Mouse (Mus musculus): Measurements from ENCODE around the gene Gemin5. TPM values are rescaled to one million over a fixed set of nuclear protein-coding genes. Genes with fewer than 3 reads are reported as not detected.

Gemin5 gene
- polyA plus RNA-seq, 1 experiment from 2014 or later = 5.3 TPM

DNA sequence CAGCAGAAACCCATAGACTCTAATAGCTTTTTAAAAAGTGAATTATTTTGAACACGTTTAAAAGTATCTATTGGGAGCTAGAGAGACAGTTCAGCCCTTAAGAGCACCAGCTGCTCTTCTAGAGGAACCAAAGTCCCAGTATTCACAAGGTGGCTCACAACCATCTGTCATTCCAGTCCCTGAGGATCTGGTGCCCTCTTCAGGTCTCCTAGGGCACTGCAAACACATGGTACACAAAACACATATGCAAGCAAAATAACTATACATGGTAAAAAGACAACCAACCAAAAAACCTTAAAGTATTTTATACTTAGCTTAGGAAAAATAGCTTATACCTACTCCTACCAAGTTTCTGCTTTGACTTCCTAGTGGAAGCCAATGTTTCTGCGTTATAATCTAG, 3.3 kb downstream of the Gemin5 start:
- Histone ChIP-seq H3K27me3 (ENCODE audit: insufficient read depth, low read length) (no peaks in the 10 kb centered on the region), H3K4me1 (ENCODE audit: insufficient read depth) (peaks cover 10% of the 10 kb centered on the region), H3K4me2 (ENCODE audit: low read depth, low read length) (no peak overlapping the region), H3K36me3 (replicated peaks; ENCODE audit: insufficient read depth, low read length) (peaks cover 24% of the 10 kb centered on the region), H3K27ac (ENCODE audit: low read depth) (no peak overlapping the region), H3K9ac (replicated peaks) (no peak overlapping the region), H3K4me3 (ENCODE audit: low read depth, low read length) (no peak overlapping the region), H3K9me3 (ENCODE audit: low read length) (0 out of 2 replicates have a peak, but pooled peaks cover 2% of the 10 kb centered on the region)
- ATAC-seq (no peak), DNase-seq (peak; percentile 40)
- WGBS (ENCODE audit: insufficient replicate concordance) = 95% methylated on average over 2 of the region's 2 CpGs
- TF ChIP-seq CTCF (IDR thresholded peaks at IDR 0.05; ENCODE audit: low read depth) (peak; percentile 64), EP300 (IDR thresholded peaks at IDR 0.05; ENCODE audit: low read depth) (no peak)

DNA sequence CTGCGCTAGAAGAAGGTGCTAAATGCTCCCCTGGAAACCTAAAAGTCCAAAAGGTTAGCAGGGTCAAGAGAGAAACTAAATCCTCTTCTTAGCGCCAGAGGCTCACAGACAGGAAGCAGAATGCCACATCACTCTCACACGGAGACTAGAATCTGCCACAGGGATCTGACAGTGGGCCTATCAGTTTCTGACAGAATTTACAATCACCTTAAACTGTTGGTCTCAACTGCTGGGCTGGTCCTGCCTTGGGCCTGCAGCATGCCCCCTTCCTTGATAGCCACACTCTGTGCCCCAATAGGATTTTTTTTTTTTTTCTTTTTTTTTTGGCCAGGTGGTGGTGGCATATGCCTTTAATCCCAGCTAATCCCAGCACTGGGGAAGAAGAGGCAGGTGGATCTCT, 11.5 kb downstream of the Gemin5 start:
- TF ChIP-seq CTCF (IDR thresholded peaks at IDR 0.05; ENCODE audit: low read depth) (no peak), EP300 (IDR thresholded peaks at IDR 0.05; ENCODE audit: low read depth) (no peak)
- no peaks in the 10 kb centered on the region for H3K9me3 ChIP-seq (ENCODE audit: low read length)
- WGBS (ENCODE audit: insufficient replicate concordance) = 70% methylated on average over 3 of the region's 3 CpGs
- no peak overlapping the region for H3K27ac ChIP-seq (ENCODE audit: low read depth)
- peaks cover 56% of the 10 kb centered on the region for H3K36me3 ChIP-seq (replicated peaks; ENCODE audit: insufficient read depth, low read length)
- no peaks in the 10 kb centered on the region for H3K27me3 ChIP-seq (ENCODE audit: insufficient read depth, low read length)
- no peak overlapping the region for H3K4me2 ChIP-seq (ENCODE audit: low read depth, low read length)
- H3K4me3 ChIP-seq (ENCODE audit: low read depth, low read length) = no peak overlapping the region
- H3K4me1 ChIP-seq (ENCODE audit: insufficient read depth) = no peaks in the 10 kb centered on the region
- DNase-seq (no peak), ATAC-seq (no peak)
- H3K9ac ChIP-seq (replicated peaks) = no peak overlapping the region

DNA sequence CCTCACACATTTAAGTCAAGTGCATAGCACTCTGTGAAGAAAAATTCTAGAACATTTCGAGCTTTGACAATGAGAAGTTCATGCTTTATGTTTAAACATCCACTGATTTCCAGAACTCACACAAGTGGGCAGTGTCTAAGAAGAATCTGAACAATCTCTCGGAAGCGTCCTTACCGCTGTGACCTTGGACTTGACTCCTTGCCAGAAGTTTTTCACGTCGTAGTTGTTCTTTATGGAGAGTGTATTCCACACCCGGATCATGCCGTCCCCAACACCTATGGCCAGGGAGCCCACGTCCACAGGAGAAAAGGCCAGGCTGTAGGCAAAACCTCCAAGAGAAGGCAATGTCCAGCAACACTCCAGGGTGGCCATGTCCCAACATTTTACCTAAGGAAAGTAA, 12.9 kb downstream of the Gemin5 start:
- Histone ChIP-seq H3K9ac (replicated peaks) (no peak overlapping the region), H3K4me2 (ENCODE audit: low read depth, low read length) (no peak overlapping the region), H3K27me3 (ENCODE audit: insufficient read depth, low read length) (no peaks in the 10 kb centered on the region), H3K4me1 (ENCODE audit: insufficient read depth) (no peaks in the 10 kb centered on the region), H3K27ac (ENCODE audit: low read depth) (no peak overlapping the region), H3K36me3 (replicated peaks; ENCODE audit: insufficient read depth, low read length) (peaks cover 54% of the 10 kb centered on the region), H3K4me3 (ENCODE audit: low read depth, low read length) (no peak overlapping the region), H3K9me3 (ENCODE audit: low read length) (no peaks in the 10 kb centered on the region)
- ATAC-seq (no peak), DNase-seq (no peak)
- TF ChIP-seq CTCF (IDR thresholded peaks at IDR 0.05; ENCODE audit: low read depth) (no peak), EP300 (IDR thresholded peaks at IDR 0.05; ENCODE audit: low read depth) (no peak)
- WGBS (ENCODE audit: insufficient replicate concordance) = 89% methylated on average over 9 of the region's 9 CpGs

DNA sequence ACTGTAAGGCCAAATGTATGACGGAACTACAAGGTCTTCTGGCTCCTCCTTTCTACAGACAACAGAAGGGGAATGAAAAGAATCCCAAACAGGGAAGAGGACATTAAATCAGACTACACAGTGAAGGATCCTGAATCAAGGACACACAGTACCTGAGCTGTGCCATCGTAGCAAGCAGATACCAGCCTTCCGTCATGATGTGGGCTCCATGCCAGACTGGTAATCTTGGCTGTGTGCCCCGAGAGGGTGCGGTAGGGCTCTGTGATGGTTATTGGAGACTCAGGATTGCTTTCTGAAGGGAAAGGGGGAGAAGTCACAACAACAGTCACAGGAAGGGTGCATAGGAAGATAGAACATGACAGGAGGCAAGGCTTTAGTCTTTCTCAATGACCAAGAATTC, 22.1 kb downstream of the Gemin5 start:
- peaks cover 74% of the 10 kb centered on the region for H3K36me3 ChIP-seq (replicated peaks; ENCODE audit: insufficient read depth, low read length)

DNA sequence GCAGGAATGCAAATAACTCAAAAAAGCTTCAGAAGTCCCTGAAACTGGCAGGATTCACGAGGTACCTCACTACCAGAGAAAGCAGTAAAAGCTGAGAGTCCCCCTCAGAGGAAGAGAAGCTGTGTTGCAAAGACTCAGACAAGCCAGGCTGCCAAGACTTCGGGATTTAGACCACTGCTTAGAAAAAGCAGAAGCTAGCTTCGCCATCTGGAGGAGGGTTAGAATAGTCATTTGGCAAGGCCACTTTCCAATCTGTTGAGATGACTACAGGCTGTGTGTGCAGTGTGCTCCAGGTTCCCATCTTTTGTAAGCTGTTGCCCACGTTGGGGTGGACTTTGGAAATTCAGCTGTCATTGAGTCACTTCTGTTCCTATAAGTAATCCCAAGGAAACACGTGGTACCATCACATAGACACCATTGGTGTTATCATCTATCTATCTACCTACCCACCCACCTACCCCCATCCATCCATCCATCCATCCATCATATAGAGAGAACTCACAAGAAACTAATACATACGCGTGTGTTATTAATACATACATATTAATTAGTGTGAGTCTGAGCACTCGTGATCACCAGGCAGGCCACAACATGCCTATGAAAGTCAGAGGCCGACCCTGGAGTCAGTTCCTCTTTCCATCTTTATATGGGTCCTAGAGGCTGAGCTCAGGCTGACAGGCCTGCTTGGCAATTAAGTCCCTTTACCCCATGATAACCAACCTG, 24.5 kb downstream of the Gemin5 start:
- TF ChIP-seq EP300 (IDR thresholded peaks at IDR 0.05; ENCODE audit: low read depth) (no peak), CTCF (IDR thresholded peaks at IDR 0.05; ENCODE audit: low read depth) (no peak)
- H3K4me3 ChIP-seq (ENCODE audit: low read depth, low read length) = no peak overlapping the region
- H3K4me1 ChIP-seq (ENCODE audit: insufficient read depth) = no peaks in the 10 kb centered on the region
- DNase-seq (no peak), ATAC-seq (no peak)
- H3K4me2 ChIP-seq (ENCODE audit: low read depth, low read length) = no peak overlapping the region
- H3K36me3 ChIP-seq (replicated peaks; ENCODE audit: insufficient read depth, low read length) = peaks cover 70% of the 10 kb centered on the region
- no peak overlapping the region for H3K9ac ChIP-seq (replicated peaks)
- H3K27ac ChIP-seq (ENCODE audit: low read depth) = no peak overlapping the region
- 72% methylated on average over 9 of the region's 9 CpGs for WGBS (ENCODE audit: insufficient replicate concordance)
- H3K9me3 ChIP-seq (ENCODE audit: low read length) = no peaks in the 10 kb centered on the region
- no peaks in the 10 kb centered on the region for H3K27me3 ChIP-seq (ENCODE audit: insufficient read depth, low read length)

More for the DNA sequence above, 22.1 kb downstream of the Gemin5 start:
- no peak overlapping the region for H3K27ac ChIP-seq (ENCODE audit: low read depth)
- H3K9me3 ChIP-seq (ENCODE audit: low read length) = no peaks in the 10 kb centered on the region
- no peaks in the 10 kb centered on the region for H3K4me1 ChIP-seq (ENCODE audit: insufficient read depth)
- no peak overlapping the region for H3K4me3 ChIP-seq (ENCODE audit: low read depth, low read length)
- 74% methylated on average over 5 of the region's 5 CpGs for WGBS (ENCODE audit: insufficient replicate concordance)
- no peak overlapping the region for H3K4me2 ChIP-seq (ENCODE audit: low read depth, low read length)
- TF ChIP-seq CTCF (IDR thresholded peaks at IDR 0.05; ENCODE audit: low read depth) = no peak
- TF ChIP-seq EP300 (IDR thresholded peaks at IDR 0.05; ENCODE audit: low read depth) = no peak
- DNase-seq = peak; percentile 40
- no peak for ATAC-seq
- H3K9ac ChIP-seq (replicated peaks) = no peak overlapping the region
- no peaks in the 10 kb centered on the region for H3K27me3 ChIP-seq (ENCODE audit: insufficient read depth, low read length)

DNA sequence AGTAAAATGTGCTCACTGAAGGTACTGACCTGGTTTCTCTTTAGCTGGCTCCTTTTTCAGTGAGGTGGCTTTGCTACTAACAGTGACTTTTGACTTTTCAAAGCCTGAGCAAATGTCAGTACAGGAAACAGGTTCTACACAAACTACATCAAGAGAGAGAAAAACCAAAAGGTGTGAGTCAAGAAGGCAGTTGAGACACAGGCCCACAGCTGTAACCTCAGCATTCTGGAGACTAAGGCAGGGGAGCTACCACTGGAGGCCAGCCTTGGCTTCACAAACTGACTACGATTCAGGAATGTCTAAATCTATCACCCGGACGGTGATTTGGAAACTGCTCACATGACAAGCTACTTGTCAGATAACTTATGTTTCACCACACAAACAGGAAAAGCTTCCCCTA, 28.9 kb downstream of the Gemin5 start:
- TF ChIP-seq EP300 (IDR thresholded peaks at IDR 0.05; ENCODE audit: low read depth) = no peak
- TF ChIP-seq CTCF (IDR thresholded peaks at IDR 0.05; ENCODE audit: low read depth) = no peak
- no peaks in the 10 kb centered on the region for H3K27me3 ChIP-seq (ENCODE audit: insufficient read depth, low read length)
- H3K4me3 ChIP-seq (ENCODE audit: low read depth, low read length) = no peak overlapping the region
- H3K36me3 ChIP-seq (replicated peaks; ENCODE audit: insufficient read depth, low read length) = peaks cover 66% of the 10 kb centered on the region
- ATAC-seq = no peak
- no peak overlapping the region for H3K4me2 ChIP-seq (ENCODE audit: low read depth, low read length)
- H3K27ac ChIP-seq (ENCODE audit: low read depth) = no peak overlapping the region
- no peaks in the 10 kb centered on the region for H3K4me1 ChIP-seq (ENCODE audit: insufficient read depth)
- H3K9ac ChIP-seq (replicated peaks) = no peak overlapping the region
- DNase-seq = no peak
- H3K9me3 ChIP-seq (ENCODE audit: low read length) = no peaks in the 10 kb centered on the region
- WGBS (ENCODE audit: insufficient replicate concordance) = 69% methylated on average over 3 of the region's 3 CpGs
